Mouse (Mus musculus) midbrain, postnatal 0 days (tissue): ENCODE measurements around the gene Myh10. TPM values are rescaled to one million over a fixed set of nuclear protein-coding genes. Genes with fewer than 3 reads are reported as not detected.
"Not testable (repeated sequence)": the region's sequence is repeated elsewhere in the genome, so short reads cannot be mapped to it uniquely, and the experiment has no call there.

Experiments used
- ATAC-seq: fragments of 200-750 bp; cut with Nextera tagmentation; 2 replicates; pipeline ENCODE4 v1.8.0; 2017; ENCODE audit warnings: moderate number of reproducible peaks, mild to moderate bottlenecking, moderate TSS enrichment, moderate library complexity; ENCODE audit not compliant: low FRiP score
- DNase-seq: peaks from one replicate; pipeline ENCODE4 v3.0.0-alpha.2; 2015; ENCODE audit warnings: low spot score
- H3K27ac ChIP-seq: fragments of 300-500 bp; sonication (generic); 2 replicates; pipeline ENCODE4 v1.5.1; 2014; ENCODE audit warnings: low read depth, mild to moderate bottlenecking, low read length, mixed read lengths
- H3K27me3 ChIP-seq: fragments of 300-500 bp; sonication (generic); 2 replicates; pipeline ENCODE4 v1.6.1; 2014; ENCODE audit warnings: low read length, control low read depth, mixed read lengths; ENCODE audit not compliant: insufficient read depth
- H3K36me3 ChIP-seq: fragments of 300-500 bp; sonication (generic); 2 replicates; pipeline ENCODE4 v1.6.1; 2014; ENCODE audit warnings: low read length, control low read depth, mixed read lengths; ENCODE audit not compliant: insufficient read depth
- H3K4me1 ChIP-seq: fragments of 300-500 bp; sonication (generic); 2 replicates; pipeline ENCODE4 v1.6.1; 2014; ENCODE audit warnings: mild to moderate bottlenecking, control low read depth, antibody characterized with exemption, low read length, mixed read lengths; ENCODE audit not compliant: insufficient read depth
- H3K4me2 ChIP-seq: fragments of 300-500 bp; sonication (generic); 2 replicates; pipeline ENCODE4 v1.6.1; 2014; ENCODE audit warnings: low read depth, mild to moderate bottlenecking, low read length, mixed read lengths; ENCODE audit not compliant: poor library complexity, severe bottlenecking
- H3K4me3 ChIP-seq: fragments of 300-500 bp; sonication (generic); 2 replicates; pipeline ENCODE4 v1.5.1; 2014; ENCODE audit warnings: low read depth, mild to moderate bottlenecking, low read length, moderate library complexity
- H3K9ac ChIP-seq: fragments of 300-500 bp; sonication (generic); replicated peaks from 2 replicates; pipeline ENCODE4 v1.6.1; 2014; ENCODE audit warnings: mild to moderate bottlenecking, low read length, moderate library complexity, mixed read lengths; ENCODE audit not compliant: poor library complexity, severe bottlenecking
- H3K9me3 ChIP-seq: fragments of 300-500 bp; sonication (generic); 2 replicates; pipeline ENCODE4 v1.6.1; 2016; ENCODE audit warnings: low read length, control low read depth
- CTCF ChIP-seq: IDR thresholded peaks from 2 replicates; pipeline ENCODE4 v1.5.1; 2016; ENCODE audit warnings: antibody characterized with exemption, mild to moderate bottlenecking
- WGBS: fragments of 180-500 bp; shearing (Covaris S2); extraction: QIAGEN DNeasy Blood & Tissue Kit; methylation state at CpG from one replicate; pipeline ENCODE4 v1.1.7; 2014; 5-methylcytosine and 5-hydroxymethylcytosine counted together
- polyA plus RNA-seq: library from polyadenylated mRNA; unstranded; fragments of >200 nt; fragmentation: Nextera tagmentation; extraction: Ambion mirVana; gene quantifications from 2 replicates; pipeline ENCODE4 v1.2.1, GENCODE M21; 2015
- total RNA-seq: library from RNA; depleted of rRNA; stranded (reverse); fragments of >200 nt; gene quantifications from 2 replicates; pipeline ENCODE4 v1.2.3, GENCODE M21; 2014

Gene Myh10
- total and polyA plus RNA-seq, 2 experiments from 2014 or later = 68.0 to 217 TPM

DNA sequence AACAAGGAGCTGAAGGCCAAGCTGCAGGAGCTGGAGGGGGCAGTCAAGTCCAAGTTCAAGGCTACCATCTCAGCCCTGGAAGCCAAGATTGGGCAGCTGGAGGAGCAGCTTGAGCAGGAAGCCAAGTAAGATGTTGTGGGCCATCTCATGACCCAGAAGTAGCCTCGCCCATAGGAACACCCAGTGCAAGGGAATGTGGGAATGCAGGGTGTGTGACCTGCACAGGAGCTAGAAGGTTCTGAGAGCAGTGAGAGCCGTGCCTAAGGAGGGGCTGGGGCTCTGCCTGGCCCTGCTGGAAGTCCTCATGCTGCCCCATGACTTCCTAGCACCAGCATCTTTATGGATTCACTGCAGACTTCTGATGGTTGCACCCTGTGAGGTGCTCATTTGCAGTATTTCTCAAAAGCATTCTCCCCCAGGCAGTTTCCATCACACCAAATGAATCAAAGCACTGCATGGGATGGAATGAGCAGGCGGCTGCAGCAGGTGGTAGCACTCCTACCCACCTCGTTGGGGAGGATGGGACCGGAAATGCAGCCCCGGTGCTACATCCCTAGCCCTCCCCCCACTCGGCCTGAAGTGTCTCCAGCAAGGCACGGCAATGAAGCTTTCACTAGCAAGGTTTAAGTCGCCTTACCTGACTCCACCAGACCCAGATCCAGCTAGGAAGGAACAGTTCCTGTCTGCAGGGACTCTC, 120.7 kb downstream of the Myh10 start:
- no peak for TF ChIP-seq CTCF
- no peaks in the 10 kb centered on the region for H3K27me3 ChIP-seq
- ATAC-seq = no peak

DNA sequence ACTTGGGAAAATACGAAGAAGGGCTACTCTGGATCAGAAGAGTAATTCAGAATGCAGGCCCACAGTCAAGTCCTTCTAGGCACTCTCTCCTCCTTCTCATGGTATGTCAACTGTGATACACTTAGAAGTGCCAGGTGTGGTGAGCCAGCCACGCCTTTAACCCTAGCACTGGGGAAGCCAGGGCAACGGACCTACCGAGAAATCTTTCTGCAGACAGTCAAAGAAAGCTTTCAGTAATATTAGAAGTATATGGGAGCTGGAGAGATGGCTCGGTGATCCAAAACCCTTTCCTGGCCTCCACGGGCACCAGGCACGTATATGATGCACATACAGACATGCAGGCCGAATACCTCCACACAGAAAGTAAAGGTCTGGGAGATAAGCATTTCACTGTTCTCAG, 127.1 kb downstream of the Myh10 start:
- no peaks in the 10 kb centered on the region for H3K27me3 ChIP-seq
- H3K4me2 ChIP-seq = no peak overlapping the region
- 90% methylated on average over 8 of the region's 8 CpGs for WGBS
- no peak for TF ChIP-seq CTCF
- H3K27ac ChIP-seq = no peak overlapping the region
- H3K9ac ChIP-seq = no peak overlapping the region
- DNase-seq (no peak), ATAC-seq (no peak)
- no peak overlapping the region for H3K4me3 ChIP-seq
- peaks cover 73% of the 10 kb centered on the region for H3K36me3 ChIP-seq
- no peaks in the 10 kb centered on the region for H3K4me1 ChIP-seq
- no peaks in the 10 kb centered on the region for H3K9me3 ChIP-seq

More for the DNA sequence above, 120.7 kb downstream of the Myh10 start:
- Histone ChIP-seq H3K27ac (no peak overlapping the region), H3K9me3 (no peaks in the 10 kb centered on the region), H3K36me3 (peaks cover 80% of the 10 kb centered on the region), H3K4me1 (no peaks in the 10 kb centered on the region), H3K4me2 (no peak overlapping the region), H3K4me3 (no peak overlapping the region), H3K9ac (no peak overlapping the region)
- 81% methylated on average over 9 of the region's 9 CpGs for WGBS
- no peak for DNase-seq

DNA sequence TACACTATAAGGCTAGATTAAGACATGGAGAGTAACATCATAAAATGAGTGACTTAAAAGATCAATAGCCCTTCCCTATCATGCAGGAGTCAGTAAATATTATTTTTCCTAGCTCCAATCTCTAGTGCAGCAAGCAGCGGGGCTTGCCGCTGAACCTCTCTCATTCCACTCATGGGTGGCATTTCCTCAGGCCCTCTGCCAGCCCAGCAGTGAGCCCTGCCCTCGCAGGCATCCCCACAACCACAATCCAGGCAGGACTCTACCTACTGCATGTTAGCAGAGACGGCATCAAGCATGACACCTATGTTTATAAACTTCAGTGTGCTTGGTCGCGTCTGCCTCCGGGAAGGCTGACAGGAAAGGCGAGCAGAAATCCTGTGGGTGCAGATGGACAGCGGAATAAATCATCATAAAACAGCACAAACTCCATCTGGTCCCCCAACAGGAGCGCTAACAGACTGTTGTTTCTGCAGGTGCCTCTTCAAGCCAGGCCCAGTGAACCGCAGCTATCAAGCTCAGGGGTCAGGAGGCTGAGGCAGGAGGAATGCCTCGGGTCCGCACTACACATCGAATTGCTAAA, 128.0 kb downstream of the Myh10 start:
- no peak overlapping the region for H3K27ac ChIP-seq

DNA sequence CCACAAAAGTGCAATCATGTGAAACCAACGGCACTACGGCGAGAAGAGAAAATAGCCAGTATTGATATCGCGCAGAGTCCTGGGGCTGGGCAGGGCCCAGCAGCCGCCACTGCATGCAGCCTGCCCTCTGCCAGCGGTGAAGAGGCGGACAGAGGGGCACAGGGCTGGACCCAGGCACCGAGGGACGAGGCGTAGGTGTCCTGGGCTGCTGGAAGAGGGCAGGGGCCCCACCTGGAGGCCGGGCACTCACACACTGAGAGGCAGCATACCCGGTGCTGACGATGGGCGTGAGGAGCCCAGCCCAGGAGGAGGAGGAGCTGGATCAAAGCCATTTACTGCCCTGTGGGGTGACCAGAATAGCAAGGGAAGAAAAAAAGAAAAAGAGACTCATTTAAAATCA, 131.0 kb downstream of the Myh10 start:
- peaks cover 48% of the 10 kb centered on the region for H3K36me3 ChIP-seq
- WGBS = 84% methylated on average over 15 of the region's 15 CpGs
- no peak overlapping the region for H3K4me3 ChIP-seq
- no peak overlapping the region for H3K4me2 ChIP-seq
- H3K27me3 ChIP-seq = no peaks in the 10 kb centered on the region
- no peak overlapping the region for H3K27ac ChIP-seq
- no peaks in the 10 kb centered on the region for H3K9me3 ChIP-seq
- H3K9ac ChIP-seq = no peak overlapping the region
- no peaks in the 10 kb centered on the region for H3K4me1 ChIP-seq
- no peak for TF ChIP-seq CTCF
- no peak for DNase-seq
- ATAC-seq = no peak

More for the DNA sequence above, 128.0 kb downstream of the Myh10 start:
- Histone ChIP-seq H3K4me3 (no peak overlapping the region), H3K9me3 (no peaks in the 10 kb centered on the region), H3K4me1 (no peaks in the 10 kb centered on the region), H3K27me3 (no peaks in the 10 kb centered on the region), H3K4me2 (no peak overlapping the region), H3K36me3 (peaks cover 67% of the 10 kb centered on the region), H3K9ac (no peak overlapping the region)
- no peak for TF ChIP-seq CTCF
- WGBS = 92% methylated on average over 14 of the region's 14 CpGs
- ATAC-seq (no peak), DNase-seq (no peak)

DNA sequence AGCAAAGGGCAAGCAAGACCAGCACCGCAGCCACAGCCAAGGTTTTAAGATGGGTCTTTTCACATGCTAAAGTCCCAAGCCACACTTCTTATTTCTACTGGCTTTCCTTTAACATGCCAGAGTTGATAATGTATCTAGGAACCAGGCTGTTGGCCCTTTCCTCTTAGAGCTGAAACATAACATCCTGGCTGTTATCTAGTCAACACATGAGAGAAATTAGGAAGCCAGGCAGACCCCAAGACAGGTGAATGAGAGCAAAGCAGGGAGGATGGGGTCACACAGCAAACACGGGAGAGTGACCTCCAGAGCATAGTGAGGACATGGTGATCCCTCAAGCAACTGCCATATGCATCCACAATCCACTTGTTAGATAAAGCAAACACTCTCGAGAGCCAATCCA, 135.4 kb downstream of the Myh10 start:
- no peaks in the 10 kb centered on the region for H3K27me3 ChIP-seq
- H3K36me3 ChIP-seq = peaks cover 33% of the 10 kb centered on the region
- H3K9me3 ChIP-seq = no peaks in the 10 kb centered on the region
- no peak overlapping the region for H3K4me2 ChIP-seq
- 83% methylated on average over 3 of the region's 3 CpGs for WGBS
- ATAC-seq (no peak), DNase-seq (no peak)
- H3K4me1 ChIP-seq = no peaks in the 10 kb centered on the region
- no peak overlapping the region for H3K27ac ChIP-seq
- no peak overlapping the region for H3K4me3 ChIP-seq
- TF ChIP-seq CTCF = no peak
- H3K9ac ChIP-seq = no peak overlapping the region

DNA sequence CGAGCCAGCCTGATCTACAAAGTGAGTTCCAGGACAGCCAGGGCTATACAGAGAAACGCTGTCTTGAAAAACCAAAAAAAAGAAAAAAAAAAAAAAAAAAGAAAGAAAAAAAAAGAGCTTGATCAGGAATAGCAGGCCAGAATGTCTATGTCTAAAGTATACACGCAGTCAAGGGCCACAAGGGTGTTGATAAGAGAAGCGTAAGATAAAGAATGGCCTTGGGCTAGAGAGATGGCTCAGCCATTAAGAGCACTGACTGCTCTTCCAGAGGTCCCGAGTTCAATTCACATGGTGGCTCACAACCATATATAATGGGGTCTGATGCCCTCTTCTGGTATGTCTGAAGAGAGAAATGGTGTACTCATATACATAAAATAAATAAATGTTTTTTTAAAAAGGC, 140.2 kb downstream of the Myh10 start:
- H3K4me2 ChIP-seq, DNase-seq, ATAC-seq, H3K27me3 ChIP-seq, H3K9ac ChIP-seq, H3K27ac ChIP-seq, H3K4me1 ChIP-seq, H3K4me3 ChIP-seq, H3K9me3 ChIP-seq: not testable (repeated sequence)
- 95% methylated on average over 5 of the region's 5 CpGs for WGBS
- peaks cover 51% of the 10 kb centered on the region for H3K36me3 ChIP-seq
